Mouse (Mus musculus) spleen, adult 2 months (tissue): ENCODE results near the gene Heatr5b. TPM values are rescaled to one million over a fixed set of nuclear protein-coding genes. Genes with fewer than 3 reads are reported as not detected.

ENCODE experiments used
- DNase-seq, 2 experiments: peaks; one replicate each; pipeline versions ENCODE4 v3.0.0 to v3.0.0-alpha.2; 2012 to 2021; ENCODE audit warnings: low spot score in 2 of 2, low read depth in 1 of 2
- H3K27ac ChIP-seq: fragments of 200-500 bp; 2 replicates; pipeline ENCODE4 v1.5.1; 2012; ENCODE audit warnings: low read length, inconsistent platforms; ENCODE audit not compliant: insufficient read depth
- H3K27me3 ChIP-seq: fragments of 200-500 bp; 2 replicates; pipeline ENCODE4 v1.6.1; 2012; ENCODE audit warnings: mild to moderate bottlenecking, moderate library complexity, low read length, inconsistent platforms; ENCODE audit not compliant: control insufficient read depth, insufficient read depth
- H3K36me3 ChIP-seq: fragments of 200-500 bp; 2 replicates; pipeline ENCODE4 v1.6.1; 2012; ENCODE audit warnings: mild to moderate bottlenecking, low read length, inconsistent platforms; ENCODE audit not compliant: control insufficient read depth, insufficient read depth
- H3K4me1 ChIP-seq: fragments of 200-500 bp; 2 replicates; pipeline ENCODE4 v1.6.1; 2011; ENCODE audit warnings: inconsistent platforms; ENCODE audit not compliant: control insufficient read depth, insufficient read depth, insufficient read length
- H3K4me3 ChIP-seq: fragments of 200-500 bp; 2 replicates; pipeline ENCODE4 v1.5.1; 2011; ENCODE audit warnings: mild to moderate bottlenecking, inconsistent platforms; ENCODE audit not compliant: insufficient read depth, insufficient read length; ENCODE audit errors: extremely low read depth
- CTCF ChIP-seq: fragments of 200-500 bp; IDR thresholded peaks from 2 replicates; pipeline ENCODE4 v1.5.1; 2011; ENCODE audit warnings: mild to moderate bottlenecking, inconsistent platforms; ENCODE audit not compliant: insufficient read depth, insufficient read length, insufficient replicate concordance; ENCODE audit errors: extremely low read depth
- POLR2A ChIP-seq: fragments of 200-500 bp; IDR thresholded peaks from 2 replicates; pipeline ENCODE4 v1.6.1; 2011; ENCODE audit warnings: low read depth, low read length, inconsistent platforms
- WGBS: fragments of 180-500 bp; shearing (Covaris S2); methylation state at CpG from one replicate; pipeline ENCODE4 v1.1.7; 2018; 5-methylcytosine and 5-hydroxymethylcytosine counted together
- polyA plus RNA-seq: library from polyadenylated mRNA; depleted of rRNA; stranded (reverse); fragments of >200 nt; gene quantifications from 2 replicates; pipeline ENCODE4 v1.2.3, GENCODE M21; 2012

Gene Heatr5b
- polyA plus RNA-seq, 1 experiment: 11.2 TPM

GRCm38 (mm10) chr17:78738416-78738815 lies 96.7 kb downstream of the Heatr5b start:
- Histone ChIP-seq H3K4me1 (peaks cover 2% of the 10 kb centered on the region; the same call in 1 of the 2 replicates), H3K36me3 (no peaks in the 10 kb centered on the region), H3K27me3 (no peaks in the 10 kb centered on the region), H3K4me3 (no peak overlapping the region), H3K27ac (no peak overlapping the region)
- no peak for DNase-seq
- 53% methylated on average over 1 of the region's 1 CpGs for WGBS
- TF ChIP-seq CTCF: no peak
- TF ChIP-seq POLR2A: no peak

- Histone ChIP-seq H3K27me3 (no peaks in the 10 kb centered on the region), H3K27ac (no peak overlapping the region), H3K4me1 (peaks cover 2% of the 10 kb centered on the region; the same call in 1 of the 2 replicates), H3K4me3 (no peak overlapping the region), H3K36me3 (no peaks in the 10 kb centered on the region)
- DNase-seq: no peak
- TF ChIP-seq POLR2A: no peak
- no peak for TF ChIP-seq CTCF
- 82% methylated on average over 2 of the region's 2 CpGs for WGBS
These were observed 97.4 kb downstream of the Heatr5b start for GRCm38 (mm10) chr17:78737771-78738170.

GRCm38 (mm10) chr17:78737096-78737495 lies 98.1 kb downstream of the Heatr5b start, which contains the start of gene Strn:
Gene Strn (minus strand): TSS chr17:78737196.
- Histone ChIP-seq H3K36me3 (no peaks in the 10 kb centered on the region), H3K27me3 (no peaks in the 10 kb centered on the region), H3K4me3 (peak within 1 kb of the TSS; percentile 92), H3K27ac (peak within 1 kb of the TSS; percentile 94), H3K4me1 (peaks cover 2% of the 10 kb centered on the region; the same call in 1 of the 2 replicates)
- WGBS: 42% methylated on average over 4 of the region's 4 CpGs
- TF ChIP-seq POLR2A (no peak), CTCF (no peak)
- no peak for DNase-seq

- WGBS: under 1% methylated on average over 60 of the region's 60 CpGs
- Histone ChIP-seq H3K4me1 (peaks cover 2% of the 10 kb centered on the region; the same call in 1 of the 2 replicates), H3K4me3 (peak overlapping the region; percentile 92), H3K27me3 (no peaks in the 10 kb centered on the region), H3K27ac (peak overlapping the region; percentile 94), H3K36me3 (no peaks in the 10 kb centered on the region)
- DNase-seq: peak; percentile 96 to 100
- TF ChIP-seq POLR2A (peak; percentile 83), CTCF (no peak)
These were observed 98.6 kb downstream of the Heatr5b start for GRCm38 (mm10) chr17:78736473-78736988.

- Histone ChIP-seq H3K27ac (peak overlapping the region; percentile 94), H3K27me3 (no peaks in the 10 kb centered on the region), H3K36me3 (no peaks in the 10 kb centered on the region), H3K4me3 (peak overlapping the region; percentile 92), H3K4me1 (peaks cover 2% of the 10 kb centered on the region; the same call in 1 of the 2 replicates)
- WGBS: under 1% methylated on average over 36 of the region's 39 CpGs
- TF ChIP-seq POLR2A (no peak), CTCF (no peak)
- DNase-seq: no peak
These were observed 99.3 kb downstream of the Heatr5b start for GRCm38 (mm10) chr17:78735731-78736472.

- Histone ChIP-seq H3K36me3 (no peaks in the 10 kb centered on the region), H3K27me3 (no peaks in the 10 kb centered on the region), H3K4me1 (peaks cover 2% of the 10 kb centered on the region; the same call in 1 of the 2 replicates), H3K4me3 (no peak overlapping the region), H3K27ac (no peak overlapping the region)
- 88% methylated on average over 10 of the region's 10 CpGs for WGBS
- TF ChIP-seq POLR2A (no peak), CTCF (no peak)
- no peak for DNase-seq
These were observed 100.4 kb downstream of the Heatr5b start for GRCm38 (mm10) chr17:78734806-78735205.
